Mouse (Mus musculus): ENCODE results near the gene Znfx1.

- TF ChIP-seq POLR2A (IDR thresholded peaks at IDR 0.05; ENCODE audit: insufficient read depth, low read depth, low read length) (no peak), CTCF (IDR thresholded peaks at IDR 0.05) (no peak)
These were observed 23.3 kb upstream of the Znfx1 start for GRCm38 (mm10) chr2:167086092-167086491.

All from heart, adult 2 months (tissue).